Mouse (Mus musculus) liver, embryonic 13.5 days (tissue): ENCODE data around the gene Fshb. TPM values are rescaled to one million over a fixed set of nuclear protein-coding genes. Genes with fewer than 3 reads are reported as not detected.

Source experiments
- ATAC-seq: fragments of 200-750 bp; cut with Nextera tagmentation; 2 replicates; pipeline ENCODE4 v1.8.0; 2017; ENCODE audit warnings: low read depth, mild to moderate bottlenecking, moderate number of reproducible peaks, moderate library complexity
- DNase-seq: peaks from one replicate; pipeline ENCODE4 v3.0.0; 2022
- H3K27ac ChIP-seq: fragments of 300-500 bp; sonication (generic); 2 replicates; pipeline ENCODE4 v1.5.1; 2015; ENCODE audit warnings: moderate library complexity, mild to moderate bottlenecking, inconsistent platforms
- H3K27me3 ChIP-seq: fragments of 300-500 bp; sonication (generic); 2 replicates; pipeline ENCODE4 v1.6.1; 2015; ENCODE audit warnings: mild to moderate bottlenecking, inconsistent platforms
- H3K36me3 ChIP-seq: fragments of 300-500 bp; sonication (generic); 2 replicates; pipeline ENCODE4 v1.6.1; 2015; ENCODE audit warnings: mild to moderate bottlenecking, inconsistent platforms
- H3K4me1 ChIP-seq: fragments of 300-500 bp; sonication (generic); replicated peaks from 2 replicates; pipeline ENCODE4 v1.6.1; 2015; ENCODE audit warnings: inconsistent platforms
- H3K4me2 ChIP-seq: fragments of 300-500 bp; sonication (generic); 2 replicates; pipeline ENCODE4 v1.6.1; 2015; ENCODE audit warnings: inconsistent platforms, mild to moderate bottlenecking, moderate library complexity
- H3K4me3 ChIP-seq: fragments of 300-500 bp; sonication (generic); replicated peaks from 2 replicates; pipeline ENCODE4 v1.5.1; 2015; ENCODE audit warnings: mild to moderate bottlenecking, inconsistent platforms
- H3K9ac ChIP-seq: fragments of 300-500 bp; sonication (generic); 2 replicates; pipeline ENCODE4 v1.6.1; 2015; ENCODE audit warnings: mild to moderate bottlenecking, inconsistent platforms
- H3K9me3 ChIP-seq: fragments of 300-500 bp; sonication (generic); replicated peaks from 2 replicates; pipeline ENCODE4 v1.6.1; 2016; ENCODE audit warnings: inconsistent platforms
- WGBS: fragments of 180-500 bp; shearing (Covaris S2); methylation state at CpG from one replicate; pipeline ENCODE4 v1.1.7; 2015; ENCODE audit not compliant: insufficient replicate concordance; 5-methylcytosine and 5-hydroxymethylcytosine counted together
- polyA plus RNA-seq: library from polyadenylated mRNA; unstranded; fragments of >200 nt; fragmentation: Nextera tagmentation; extraction: Ambion mirVana; gene quantifications from 2 replicates; pipeline ENCODE4 v1.2.1, GENCODE M21; 2015

The Fshb gene
- polyA plus RNA-seq, 1 experiment from 2014 or later = not detected

DNA sequence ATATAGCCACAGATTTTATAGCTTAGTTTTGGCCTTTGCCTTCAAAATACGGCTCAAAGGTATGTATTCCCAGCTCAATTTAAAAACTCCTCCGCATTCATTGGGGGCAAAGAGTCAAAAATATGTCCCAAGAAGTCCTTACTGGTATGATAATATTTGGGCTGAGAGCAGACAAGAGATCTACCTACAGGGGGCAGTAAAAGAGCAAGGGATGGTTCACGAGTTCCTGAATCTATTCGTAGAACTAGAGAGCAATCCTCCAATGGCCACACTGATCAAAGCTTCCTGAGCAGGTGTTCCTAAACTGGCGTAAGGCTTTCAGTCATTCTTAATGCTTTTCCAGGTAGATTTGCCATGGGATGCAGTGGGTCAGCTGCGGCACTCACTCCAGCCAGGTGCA, 49.3 kb downstream of the Fshb start:
- no peak for DNase-seq
- no peak overlapping the region for H3K9ac ChIP-seq
- no peaks in the 10 kb centered on the region for H3K36me3 ChIP-seq
- H3K4me2 ChIP-seq = no peak overlapping the region
- H3K27me3 ChIP-seq = no peaks in the 10 kb centered on the region
- H3K27ac ChIP-seq = no peak overlapping the region
- no peaks in the 10 kb centered on the region for H3K4me1 ChIP-seq
- ATAC-seq = no peak
- WGBS = 60% methylated on average over 6 of the region's 6 CpGs
- no peak overlapping the region for H3K4me3 ChIP-seq
- no peaks in the 10 kb centered on the region for H3K9me3 ChIP-seq

DNA sequence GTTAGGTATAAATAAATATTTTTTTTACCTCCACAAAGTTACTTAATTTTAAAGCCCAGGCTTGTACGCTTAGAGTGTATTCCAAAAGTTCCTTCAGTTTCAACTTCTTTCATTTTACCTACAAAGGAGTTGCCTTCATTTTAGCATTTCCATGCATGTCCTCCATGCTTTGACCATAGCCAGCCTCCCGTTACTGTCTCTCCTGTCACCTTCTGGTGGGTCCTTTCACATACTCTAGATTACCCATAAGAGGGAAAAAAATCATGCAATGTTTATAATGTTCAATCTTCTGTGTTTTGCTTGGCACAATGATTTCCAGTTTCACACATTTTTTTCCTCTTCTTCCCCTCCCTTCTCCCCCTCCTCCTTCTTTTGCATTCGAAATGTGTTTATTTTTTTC, 53.1 kb downstream of the Fshb start:
- Histone ChIP-seq H3K27me3 (no peaks in the 10 kb centered on the region), H3K4me3 (no peak overlapping the region), H3K4me2 (no peak overlapping the region), H3K9me3 (no peaks in the 10 kb centered on the region), H3K4me1 (no peaks in the 10 kb centered on the region), H3K27ac (no peak overlapping the region), H3K9ac (no peak overlapping the region), H3K36me3 (no peaks in the 10 kb centered on the region)
- WGBS = 60% methylated on average over 3 of the region's 3 CpGs
- no peak for DNase-seq
- no peak for ATAC-seq

Other genes starting within 250 kb of the Fshb start
- 9.8 and 11.6 TPM in 2 replicates for gene Arl14ep, start 85.2 kb downstream of the Fshb start, polyA plus RNA-seq
- 0.03 TPM in 2 replicates for gene Kcna4, start 231.0 kb upstream of the Fshb start, polyA plus RNA-seq